Mouse (Mus musculus) layer of hippocampus, postnatal 14 days (tissue): ENCODE measurements around the gene Trappc10. TPM values are rescaled to one million over a fixed set of nuclear protein-coding genes. Genes with fewer than 3 reads are reported as not detected.

Source experiments
- DNase-seq, 2 experiments: peaks; one replicate each; pipeline ENCODE4 v3.0.0; 2021 to 2022; ENCODE audit warnings: low spot score in 2 of 2, mixed read lengths in 1 of 2
- total RNA-seq, 2 experiments: library from RNA; stranded (reverse); gene quantifications; 2 replicates each; pipeline ENCODE4 v1.2.3; 2021

The Trappc10 gene
- total RNA-seq, 2 experiments from 2014 or later = 76.9 to 80.1 TPM

- no peak for DNase-seq
Measured at GRCm38 (mm10) chr10:78259230-78259629, 14.8 kb upstream of the Trappc10 start.

GRCm38 (mm10) chr10:78258142-78258675, 13.8 kb upstream of the Trappc10 start:
- no peak for DNase-seq

- DNase-seq = no peak
Measured at GRCm38 (mm10) chr10:78255646-78256059, 11.2 kb upstream of the Trappc10 start.

- no peak for DNase-seq
Measured at GRCm38 (mm10) chr10:78247206-78247605, 2.8 kb upstream of the Trappc10 start.

- DNase-seq = no peak
Measured at GRCm38 (mm10) chr10:78246725-78247124, 2.3 kb upstream of the Trappc10 start.

GRCm38 (mm10) chr10:78245225-78245547, 745 bp upstream of the Trappc10 start:
- no peak for DNase-seq

- peak in 1 of 2 experiments; percentile 34 for DNase-seq
Measured at GRCm38 (mm10) chr10:78244058-78244437, 393 bp downstream of the Trappc10 start.

- no peak for DNase-seq
Measured at GRCm38 (mm10) chr10:78238926-78239325, 5.5 kb downstream of the Trappc10 start.

- DNase-seq = no peak
Measured at GRCm38 (mm10) chr10:78238297-78238696, 6.1 kb downstream of the Trappc10 start.

- no peak for DNase-seq
Measured at GRCm38 (mm10) chr10:78237809-78238208, 6.6 kb downstream of the Trappc10 start.

- DNase-seq = no peak
Measured at GRCm38 (mm10) chr10:78236885-78237629, 7.4 kb downstream of the Trappc10 start.

- DNase-seq = no peak
Measured at GRCm38 (mm10) chr10:78233756-78234155, 10.7 kb downstream of the Trappc10 start.

- no peak for DNase-seq
Measured at GRCm38 (mm10) chr10:78233161-78233560, 11.3 kb downstream of the Trappc10 start.

- DNase-seq = no peak
Measured at GRCm38 (mm10) chr10:78232301-78232980, 12.0 kb downstream of the Trappc10 start.

GRCm38 (mm10) chr10:78228560-78228928, 15.9 kb downstream of the Trappc10 start:
- DNase-seq = no peak

GRCm38 (mm10) chr10:78227875-78228559, 16.4 kb downstream of the Trappc10 start:
- no peak for DNase-seq

GRCm38 (mm10) chr10:78224136-78224535, 20.3 kb downstream of the Trappc10 start:
- no peak for DNase-seq

GRCm38 (mm10) chr10:78222908-78223307, 21.5 kb downstream of the Trappc10 start:
- DNase-seq = no peak

- DNase-seq = no peak
Measured at GRCm38 (mm10) chr10:78221315-78221714, 23.1 kb downstream of the Trappc10 start.

- peak in 1 of 2 experiments; percentile 78 for DNase-seq
Measured at GRCm38 (mm10) chr10:78219528-78219927, 24.9 kb downstream of the Trappc10 start.

GRCm38 (mm10) chr10:78218576-78218975, 25.9 kb downstream of the Trappc10 start:
- no peak for DNase-seq
